Comparison of ENCODE assay signal across 8 mouse cellular contexts in the genomic region with DNA sequence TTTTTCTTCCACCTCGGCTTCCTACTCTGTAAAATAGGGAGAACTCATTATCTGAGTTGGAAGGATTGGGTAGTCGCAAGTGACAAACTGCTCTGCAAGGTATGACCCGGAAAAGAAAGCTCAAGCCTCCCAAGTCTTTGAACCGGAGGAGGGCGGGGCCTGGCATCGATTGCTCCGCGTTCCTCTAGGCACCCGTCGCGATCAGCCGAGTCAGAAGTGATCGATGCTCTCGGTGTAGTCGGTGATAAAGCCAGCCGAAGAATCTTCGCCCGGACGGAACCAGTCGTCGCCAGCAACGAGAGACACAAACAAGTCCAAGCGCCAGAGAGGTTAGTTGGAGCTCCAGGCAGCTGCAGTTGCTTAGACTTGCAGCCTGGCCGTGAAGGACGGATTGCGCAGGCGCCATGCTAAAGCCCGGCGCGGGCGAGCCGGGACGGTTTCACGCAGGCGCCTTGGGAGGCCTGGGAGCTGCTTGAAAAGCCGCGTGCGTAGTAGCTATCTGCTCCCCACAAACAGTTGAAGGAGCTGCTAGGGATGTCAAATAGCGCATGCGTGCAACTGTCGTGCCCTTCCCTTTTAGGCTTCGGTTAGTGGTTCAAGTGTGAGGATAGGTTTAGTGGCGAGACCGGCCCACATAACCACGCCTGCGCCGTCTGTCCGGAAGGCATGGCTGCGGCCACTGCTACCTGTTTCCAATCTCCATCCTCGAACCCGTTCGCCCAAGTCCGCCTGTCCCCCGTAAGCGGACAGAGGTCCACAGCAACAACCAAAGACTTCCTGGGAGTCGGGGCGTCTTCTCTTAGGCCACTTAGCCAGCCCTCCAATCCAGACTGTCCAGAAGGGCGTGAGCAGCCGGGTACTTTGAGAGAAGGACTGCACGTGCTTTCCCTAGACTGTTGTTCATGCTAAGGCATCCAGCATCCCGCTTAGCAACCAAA. TPM values are rescaled to one million over a fixed set of nuclear protein-coding genes. Genes with fewer than 3 reads are reported as not detected.
DNase-seq lines count a peak whose midpoint lies in the region; ATAC-seq and TF ChIP-seq lines count a peak whose summit lies in the region.

A gene (plus strand): TSS at position 213 of the 938 bp plus-strand sequence.

- no peaks in the 10 kb centered on the region for H3K79me2 ChIP-seq in CH12.LX (replicated peaks; ENCODE audit: control insufficient read depth, extremely low read depth, insufficient read depth, poor library complexity, severe bottlenecking)

- TF ChIP-seq CTCF in CH12.LX (conservative IDR thresholded peaks at IDR 0.05 in 1 of 2, IDR thresholded peaks at IDR 0.05 in 1 of 2; ENCODE audit: low read depth in 2 of 2, low read length in 2 of 2): no peak

- WGBS in forebrain, embryonic 11.5 days: 2% methylated on average over 61 of the region's 61 CpGs
- WGBS in heart, embryonic 16.5 days: 1% methylated on average over 61 of the region's 61 CpGs
- WGBS in liver, embryonic 15.5 days (ENCODE audit: insufficient replicate concordance): 2% methylated on average over 61 of the region's 61 CpGs
- 2% methylated on average over 61 of the region's 61 CpGs for WGBS in neural tube, embryonic 12.5 days

- TF ChIP-seq EP300 in CH12.LX (IDR thresholded peaks at IDR 0.05; ENCODE audit: low read length): no peak

- H3K27me3 ChIP-seq in CH12.LX (replicated peaks): no peaks in the 10 kb centered on the region
- no peaks in the 10 kb centered on the region for H3K27me3 ChIP-seq in forebrain, embryonic 11.5 days (ENCODE audit: control insufficient read depth, insufficient read depth, low read length)
- no peaks in the 10 kb centered on the region for H3K27me3 ChIP-seq in heart, embryonic 16.5 days (ENCODE audit: control insufficient read depth, insufficient read depth, low read length)
- no peaks in the 10 kb centered on the region for H3K27me3 ChIP-seq in liver, embryonic 15.5 days
- no peaks in the 10 kb centered on the region for H3K27me3 ChIP-seq in neural tube, embryonic 12.5 days (replicated peaks)

- dilution Hi-C loops in CH12.LX (cut with MboI; ENCODE audit: extremely low pct_ligation_motif_present, extremely low pct_unique_long_range_greater_than_20kb, low sequenced_read_pairs): no loop called here

- peak; percentile 96 for ATAC-seq in forebrain, embryonic 11.5 days (replicated peaks; ENCODE audit: low FRiP score)
- peak; percentile 98 for ATAC-seq in heart, embryonic 16.5 days (replicated peaks; ENCODE audit: extremely low read depth, insufficient read depth, low FRiP score)
- ATAC-seq in liver, embryonic 15.5 days (ENCODE audit: insufficient read depth): peak; percentile 98
- peak; percentile 97 for ATAC-seq in neural tube, embryonic 12.5 days (ENCODE audit: low FRiP score, low read depth)

- TF ChIP-seq POLR2A in CH12.LX (IDR thresholded peaks at IDR 0.05; ENCODE audit: low read depth, low read length): peak; percentile 83

- peak; percentile 98 for DNase-seq in CH12.LX (ENCODE audit: extremely low read depth)
- peak; percentile 94 for DNase-seq in c-Kit-positive CD71-positive TER-119-negative erythroid progenitor cells, embryonic 14.5 days (ENCODE audit: low read depth)
- peak; percentile 95 for DNase-seq in forebrain, embryonic 11.5 days (ENCODE audit: low spot score)
- peak; percentile 95 to 97 for DNase-seq in kidney, postnatal 36 days
- peak; percentile 98 for DNase-seq in telencephalon, adult 2 months (ENCODE audit: low read depth, low spot score)

- peak within 1 kb of the TSS; percentile 72 for H3K4me2 ChIP-seq in CH12.LX (ENCODE audit: insufficient read depth, low read depth, poor library complexity, severe bottlenecking)
- peak within 1 kb of the TSS; percentile 78 for H3K4me2 ChIP-seq in forebrain, embryonic 11.5 days (ENCODE audit: low read depth, low read length, severe bottlenecking)
- peak within 1 kb of the TSS; percentile 88 for H3K4me2 ChIP-seq in heart, embryonic 16.5 days (ENCODE audit: low read depth, low read length)
- H3K4me2 ChIP-seq in liver, embryonic 15.5 days: peak within 1 kb of the TSS; percentile 93
- peak within 1 kb of the TSS; percentile 74 for H3K4me2 ChIP-seq in neural tube, embryonic 12.5 days (replicated peaks)

- peaks cover 0 to 14% of the 10 kb centered on the region in 2 experiments for H3K36me3 ChIP-seq in CH12.LX (replicated peaks in 1 of 2; ENCODE audit: control insufficient read depth in 1 of 2, insufficient read depth in 1 of 2, low read length in 1 of 2)
- H3K36me3 ChIP-seq in forebrain, embryonic 11.5 days (ENCODE audit: control insufficient read depth, insufficient read depth, low read length): no peaks in the 10 kb centered on the region; the same call in 1 of the 2 replicates
- H3K36me3 ChIP-seq in heart, embryonic 16.5 days (ENCODE audit: control insufficient read depth, insufficient read depth): no peaks in the 10 kb centered on the region
- peaks cover 6% of the 10 kb centered on the region; the same call in 1 of the 2 replicates for H3K36me3 ChIP-seq in liver, embryonic 15.5 days (replicated peaks)
- H3K36me3 ChIP-seq in neural tube, embryonic 12.5 days: no peaks in the 10 kb centered on the region; the same call in 1 of the 2 replicates

- TF ChIP-seq RAD21 in CH12.LX (IDR thresholded peaks at IDR 0.05; ENCODE audit: low read depth, low read length): no peak

- H3K9ac ChIP-seq in CH12.LX (ENCODE audit: insufficient read depth, low read depth): peak within 1 kb of the TSS; percentile 96
- peak within 1 kb of the TSS; percentile 83 for H3K9ac ChIP-seq in forebrain, embryonic 11.5 days (ENCODE audit: low read length)
- peak within 1 kb of the TSS; percentile 87 for H3K9ac ChIP-seq in heart, embryonic 16.5 days (ENCODE audit: low read length)
- H3K9ac ChIP-seq in liver, embryonic 15.5 days: peak within 1 kb of the TSS; percentile 79
- peak within 1 kb of the TSS; percentile 61 for H3K9ac ChIP-seq in neural tube, embryonic 12.5 days

- in situ Hi-C loops in CH12.LX (cut with MboI; ENCODE audit: low pct_ligation_motif_present, low pct_unique_long_range_greater_than_20kb, low sequenced_read_pairs): no loop called here

- peaks cover 0 to 16% of the 10 kb centered on the region in 2 experiments; a peak in 2 of 4 replicates for H3K4me1 ChIP-seq in CH12.LX (ENCODE audit: control insufficient read depth in 1 of 2, insufficient read depth in 2 of 2)
- 0 out of 2 replicates have a peak, but pooled peaks cover 6% of the 10 kb centered on the region for H3K4me1 ChIP-seq in forebrain, embryonic 11.5 days (replicated peaks; ENCODE audit: control insufficient read depth, insufficient read depth, low read length)
- peaks cover 10% of the 10 kb centered on the region for H3K4me1 ChIP-seq in heart, embryonic 16.5 days (ENCODE audit: control insufficient read depth, insufficient read depth, low read length)
- peaks cover 48% of the 10 kb centered on the region for H3K4me1 ChIP-seq in liver, embryonic 15.5 days (replicated peaks)
- peaks cover 16% of the 10 kb centered on the region for H3K4me1 ChIP-seq in neural tube, embryonic 12.5 days

- peaks cover 7% of the 10 kb centered on the region for H3K9me3 ChIP-seq in CH12.LX (replicated peaks; ENCODE audit: low read length)
- H3K9me3 ChIP-seq in forebrain, embryonic 11.5 days (ENCODE audit: control insufficient read depth, low read length): no peaks in the 10 kb centered on the region
- no peaks in the 10 kb centered on the region for H3K9me3 ChIP-seq in heart, embryonic 16.5 days (replicated peaks; ENCODE audit: control insufficient read depth, low read length)
- no peaks in the 10 kb centered on the region for H3K9me3 ChIP-seq in liver, embryonic 15.5 days (replicated peaks)
- no peaks in the 10 kb centered on the region for H3K9me3 ChIP-seq in neural tube, embryonic 12.5 days

- peak within 1 kb of the TSS; percentile 73 to 85 (median 81) for H3K4me3 ChIP-seq in CH12.LX (replicated peaks in 1 of 3; ENCODE audit: low read depth in 2 of 3, low read length in 2 of 3, poor library complexity in 1 of 3)
- H3K4me3 ChIP-seq in forebrain, embryonic 11.5 days (ENCODE audit: low read depth, low read length): peak within 1 kb of the TSS; percentile 58
- H3K4me3 ChIP-seq in heart, embryonic 16.5 days (ENCODE audit: low read length): peak within 1 kb of the TSS; percentile 79
- H3K4me3 ChIP-seq in liver, embryonic 15.5 days (replicated peaks): peak within 1 kb of the TSS; percentile 75
- H3K4me3 ChIP-seq in neural tube, embryonic 12.5 days: peak within 1 kb of the TSS; percentile 52

- peak within 1 kb of the TSS; percentile 82 for H3K27ac ChIP-seq in CH12.LX (ENCODE audit: insufficient read depth, low read depth)
- peak within 1 kb of the TSS; percentile 93 for H3K27ac ChIP-seq in forebrain, embryonic 11.5 days (ENCODE audit: low read depth, low read length)
- peak within 1 kb of the TSS; percentile 97 for H3K27ac ChIP-seq in heart, embryonic 16.5 days (ENCODE audit: low read length)
- H3K27ac ChIP-seq in liver, embryonic 15.5 days (replicated peaks): peak within 1 kb of the TSS; percentile 98
- peak within 1 kb of the TSS; percentile 71 for H3K27ac ChIP-seq in neural tube, embryonic 12.5 days

TF ChIP-seq in CH12.LX, 34 proteins besides CTCF, POLR2A, EP300 and RAD21 (continues in another document):
- TF ChIP-seq MAX (IDR thresholded peaks at IDR 0.05; ENCODE audit: low read length): peak; percentile 80
- TF ChIP-seq IRF4 (IDR thresholded peaks at IDR 0.05; ENCODE audit: low read depth, low read length): peak; percentile 66; the same call in 1 of the 2 replicates
- no peak; the same call in 1 of the 2 replicates for TF ChIP-seq GABPA (IDR thresholded peaks at IDR 0.05; ENCODE audit: insufficient replicate concordance, low read depth, low read length)
- no peak for TF ChIP-seq UBTF (IDR thresholded peaks at IDR 0.05; ENCODE audit: low read depth, low read length)
- TF ChIP-seq JUND (conservative IDR thresholded peaks at IDR 0.05; ENCODE audit: low read depth, low read length): no peak
- TF ChIP-seq JUN (IDR thresholded peaks at IDR 0.05; ENCODE audit: insufficient read depth, low read depth, low read length): no peak
- TF ChIP-seq PAX5 (IDR thresholded peaks at IDR 0.05; ENCODE audit: low read length): no peak
- TF ChIP-seq KAT2A (IDR thresholded peaks at IDR 0.05; ENCODE audit: insufficient replicate concordance, low read length): peak; percentile 88; the same call in 1 of the 2 replicates
- peak; percentile 90 for TF ChIP-seq BHLHE40 (IDR thresholded peaks at IDR 0.05; ENCODE audit: low read depth, low read length)
- TF ChIP-seq ZC3H11A (IDR thresholded peaks at IDR 0.05; ENCODE audit: low read depth, low read length): no peak
- peak; percentile 84 for TF ChIP-seq NELFE (IDR thresholded peaks at IDR 0.05; ENCODE audit: low read depth, low read length)

RNA-seq across cellular contexts. Expression of the gene that starts here (rescaled TPM):
- total RNA-seq in CH12.LX (2012; rRNA removed) (5.0 and 7.9 TPM in 2 replicates), CH12.LX (2014; rRNA removed) (8.7 and 8.9 TPM in 2 replicates)
- 6.6 and 6.7 TPM in 2 replicates for polyA plus RNA-seq in CH12.LX (2012; ENCODE audit: insufficient read length, low read depth)
- polyA plus RNA-seq in forebrain, embryonic 11.5 days (2014; fragmentation: Nextera tagmentation; extraction: Ambion mirVana): 11.4 and 12.9 TPM in 2 replicates
- polyA plus RNA-seq in heart, embryonic 16.5 days (2015; fragmentation: Nextera tagmentation; extraction: Ambion mirVana): 6.3 and 7.4 TPM in 2 replicates
- polyA plus RNA-seq in liver, embryonic 15.5 days (2015; fragmentation: Nextera tagmentation; extraction: Ambion mirVana): 6.3 and 6.5 TPM in 2 replicates
- 9.2 and 10.1 TPM in 2 replicates for polyA plus RNA-seq in neural tube, embryonic 12.5 days (2016; fragmentation: Nextera tagmentation; extraction: Ambion mirVana)

Comparison
In these comparisons a context has a peak if more than half of its experiments do, and no peak if none do; other contexts are left out.
1. Peak in every context shown above with its lines: DNase-seq, ATAC-seq, H3K4me3 ChIP-seq and H3K27ac ChIP-seq.